Mouse (Mus musculus) hindbrain, embryonic 14.5 days (tissue): Measurements from ENCODE around the gene Hist1h3i. TPM values are rescaled to one million over a fixed set of nuclear protein-coding genes. Genes with fewer than 3 reads are reported as not detected.
A peak's percentile ranks its signal among the peaks of the same experiment; 100 is the strongest.
"Not testable (repeated sequence)": the region's sequence is repeated elsewhere in the genome, so short reads cannot be mapped to it uniquely, and the experiment has no call there.

Experiments used
- ATAC-seq: fragments of 200-750 bp; cut with Nextera tagmentation; 2 replicates; pipeline ENCODE4 v1.8.0; 2017; ENCODE audit warnings: moderate number of reproducible peaks, mild to moderate bottlenecking, moderate TSS enrichment, moderate library complexity; ENCODE audit not compliant: low FRiP score
- DNase-seq: peaks from one replicate; pipeline ENCODE4 v3.0.0-alpha.2; 2015; ENCODE audit warnings: low spot score
- H3K27ac ChIP-seq: fragments of 300-500 bp; sonication (generic); 2 replicates; pipeline ENCODE4 v1.5.1; 2014; ENCODE audit warnings: mild to moderate bottlenecking, moderate library complexity
- H3K27me3 ChIP-seq: fragments of 300-500 bp; sonication (generic); 2 replicates; pipeline ENCODE4 v1.6.1; 2014; ENCODE audit warnings: mild to moderate bottlenecking, low read length, mixed read lengths; ENCODE audit not compliant: control insufficient read depth, insufficient read depth
- H3K36me3 ChIP-seq: fragments of 300-500 bp; sonication (generic); replicated peaks from 2 replicates; pipeline ENCODE4 v1.6.1; 2014; ENCODE audit not compliant: control insufficient read depth, insufficient read depth
- H3K4me1 ChIP-seq: fragments of 300-500 bp; sonication (generic); replicated peaks from 2 replicates; pipeline ENCODE4 v1.6.1; 2014; ENCODE audit warnings: antibody characterized with exemption, low read length, mixed read lengths; ENCODE audit not compliant: control insufficient read depth, insufficient read depth
- H3K4me2 ChIP-seq: fragments of 300-500 bp; sonication (generic); replicated peaks from 2 replicates; pipeline ENCODE4 v1.6.1; 2014; ENCODE audit warnings: mild to moderate bottlenecking, moderate library complexity
- H3K4me3 ChIP-seq: fragments of 300-500 bp; sonication (generic); replicated peaks from 2 replicates; pipeline ENCODE4 v1.5.1; 2014; ENCODE audit warnings: mild to moderate bottlenecking, low read length
- H3K9ac ChIP-seq: fragments of 300-500 bp; sonication (generic); 2 replicates; pipeline ENCODE4 v1.6.1; 2014
- H3K9me3 ChIP-seq: fragments of 300-500 bp; sonication (generic); 2 replicates; pipeline ENCODE4 v1.6.1; 2016; ENCODE audit warnings: low read length; ENCODE audit not compliant: control insufficient read depth
- WGBS: fragments of 180-500 bp; shearing (Covaris S2); extraction: QIAGEN DNeasy Blood & Tissue Kit; methylation state at CpG from one replicate; pipeline ENCODE4 v1.1.7; 2014; 5-methylcytosine and 5-hydroxymethylcytosine counted together
- polyA plus RNA-seq: library from polyadenylated mRNA; unstranded; fragments of >200 nt; fragmentation: Nextera tagmentation; extraction: Ambion mirVana; gene quantifications from 2 replicates; pipeline ENCODE4 v1.2.1, GENCODE M21; 2014

Gene Hist1h3i
- polyA plus RNA-seq, 1 experiment from 2014 or later, result 37.4 TPM

- 17% methylated on average over 6 of the region's 6 CpGs for WGBS
- H3K27ac ChIP-seq, result peak overlapping the region; percentile 61
Observed at GRCm38 (mm10) chr13:21784311-21784710, 1.1 kb upstream of the Hist1h3i start.

GRCm38 (mm10) chr13:21783734-21784161 lies 578 bp upstream of the Hist1h3i start:
- DNase-seq (peak; percentile 74), ATAC-seq (no peak)
- Histone ChIP-seq H3K9me3 (no peaks in the 10 kb centered on the region), H3K4me2 (peak overlapping the region; percentile 81), H3K4me1 (peaks cover 38% of the 10 kb centered on the region), H3K4me3 (peak overlapping the region; percentile 34), H3K27ac (peak overlapping the region; percentile 61), H3K36me3 (no peaks in the 10 kb centered on the region), H3K27me3 (no peaks in the 10 kb centered on the region), H3K9ac (peak overlapping the region; percentile 16)
- 2% methylated on average over 9 of the region's 9 CpGs for WGBS

More at GRCm38 (mm10) chr13:21784311-21784710, 1.1 kb upstream of the Hist1h3i start:
- H3K27me3 ChIP-seq, result no peaks in the 10 kb centered on the region
- H3K4me1 ChIP-seq, result peaks cover 38% of the 10 kb centered on the region
- DNase-seq, result no peak
- H3K4me3 ChIP-seq, result peak overlapping the region; percentile 34; the same call in 1 of the 2 replicates
- no peaks in the 10 kb centered on the region for H3K36me3 ChIP-seq
- no peak for ATAC-seq
- H3K9me3 ChIP-seq, result no peaks in the 10 kb centered on the region
- peak overlapping the region; percentile 81 for H3K4me2 ChIP-seq
- H3K9ac ChIP-seq, result peak overlapping the region; percentile 16; the same call in 1 of the 2 replicates

GRCm38 (mm10) chr13:21782361-21783254 lies 562 bp downstream of the Hist1h3i start:
- H3K27me3 ChIP-seq, ATAC-seq, H3K36me3 ChIP-seq, DNase-seq, H3K9me3 ChIP-seq: not testable (repeated sequence)
- peak overlapping the region; percentile 57 for H3K9ac ChIP-seq
- WGBS, result 1% methylated on average over 13 of the region's 35 CpGs
- peaks cover 30% of the 10 kb centered on the region for H3K4me1 ChIP-seq
- H3K27ac ChIP-seq, result peak overlapping the region; percentile 68
- H3K4me2 ChIP-seq, result peak overlapping the region; percentile 81
- H3K4me3 ChIP-seq, result peak overlapping the region; percentile 34

- no peaks in the 10 kb centered on the region for H3K36me3 ChIP-seq
- peaks cover 30% of the 10 kb centered on the region for H3K4me1 ChIP-seq
- H3K4me3 ChIP-seq, result no peak overlapping the region
- DNase-seq (no peak), ATAC-seq (no peak)
- no peak overlapping the region for H3K27ac ChIP-seq
- no peak overlapping the region for H3K4me2 ChIP-seq
- no peak overlapping the region for H3K9ac ChIP-seq
- H3K9me3 ChIP-seq, result no peaks in the 10 kb centered on the region
- WGBS, result 95% methylated on average over 1 of the region's 1 CpGs
- H3K27me3 ChIP-seq, result no peaks in the 10 kb centered on the region
Observed at GRCm38 (mm10) chr13:21781639-21782038, 1.5 kb downstream of the Hist1h3i start.

GRCm38 (mm10) chr13:21781021-21781555 lies 2.1 kb downstream of the Hist1h3i start:
- WGBS, result 46% methylated on average over 6 of the region's 6 CpGs
- H3K4me2 ChIP-seq, result peak overlapping the region; percentile 69
- ATAC-seq (no peak), DNase-seq (no peak)
- no peak overlapping the region for H3K27ac ChIP-seq
- peak overlapping the region; percentile 33; the same call in 1 of the 2 replicates for H3K4me3 ChIP-seq
- H3K9me3 ChIP-seq, result no peaks in the 10 kb centered on the region
- no peaks in the 10 kb centered on the region for H3K36me3 ChIP-seq
- H3K9ac ChIP-seq, result no peak overlapping the region
- peaks cover 24% of the 10 kb centered on the region for H3K4me1 ChIP-seq
- no peaks in the 10 kb centered on the region for H3K27me3 ChIP-seq

- Histone ChIP-seq H3K4me1 (peaks cover 22% of the 10 kb centered on the region), H3K27me3 (no peaks in the 10 kb centered on the region), H3K4me2 (peak within 1 kb of the TSS; percentile 69), H3K9me3 (no peaks in the 10 kb centered on the region), H3K4me3 (peak within 1 kb of the TSS; percentile 33), H3K36me3 (no peaks in the 10 kb centered on the region), H3K9ac (peak within 1 kb of the TSS; percentile 32), H3K27ac (peak within 1 kb of the TSS; percentile 63)
- ATAC-seq, result no peak
- under 1% methylated on average over 44 of the region's 44 CpGs for WGBS
- peak; percentile 55 for DNase-seq
Observed at GRCm38 (mm10) chr13:21779767-21780731, 3.1 kb downstream of the Hist1h3i start, which contains the start of gene Hist1h1b. Hist1h1b (minus strand) TSS chr13:21780625.

GRCm38 (mm10) chr13:21778814-21779766 lies 4.1 kb downstream of the Hist1h3i start:
- Histone ChIP-seq H3K9me3 (no peaks in the 10 kb centered on the region), H3K4me1 (peaks cover 22% of the 10 kb centered on the region), H3K27me3 (no peaks in the 10 kb centered on the region), H3K9ac (peak overlapping the region; percentile 32), H3K27ac (peak overlapping the region; percentile 63), H3K36me3 (no peaks in the 10 kb centered on the region), H3K4me2 (peak overlapping the region; percentile 69), H3K4me3 (peak overlapping the region; percentile 33)
- 5% methylated on average over 33 of the region's 33 CpGs for WGBS
- ATAC-seq (peak; percentile 95), DNase-seq (peak; percentile 95)

GRCm38 (mm10) chr13:21755707-21756106 lies 27.5 kb downstream of the Hist1h3i start:
- WGBS, result 70% methylated on average over 1 of the region's 1 CpGs
- ATAC-seq (no peak), DNase-seq (no peak)
- Histone ChIP-seq H3K9me3 (no peaks in the 10 kb centered on the region), H3K9ac (no peak overlapping the region), H3K27me3 (no peaks in the 10 kb centered on the region), H3K4me1 (peaks cover 19% of the 10 kb centered on the region), H3K4me2 (no peak overlapping the region), H3K27ac (no peak overlapping the region), H3K36me3 (no peaks in the 10 kb centered on the region), H3K4me3 (no peak overlapping the region)
